Mouse (Mus musculus) ZHBTc4 (cell line): ENCODE data around the gene Mrgbp.

Experiments
- DNase-seq: peaks from one replicate; pipeline ENCODE4 v3.0.0-alpha.2; 2011; ENCODE audit warnings: low read depth, low spot score

Mrgbp gene

DNA sequence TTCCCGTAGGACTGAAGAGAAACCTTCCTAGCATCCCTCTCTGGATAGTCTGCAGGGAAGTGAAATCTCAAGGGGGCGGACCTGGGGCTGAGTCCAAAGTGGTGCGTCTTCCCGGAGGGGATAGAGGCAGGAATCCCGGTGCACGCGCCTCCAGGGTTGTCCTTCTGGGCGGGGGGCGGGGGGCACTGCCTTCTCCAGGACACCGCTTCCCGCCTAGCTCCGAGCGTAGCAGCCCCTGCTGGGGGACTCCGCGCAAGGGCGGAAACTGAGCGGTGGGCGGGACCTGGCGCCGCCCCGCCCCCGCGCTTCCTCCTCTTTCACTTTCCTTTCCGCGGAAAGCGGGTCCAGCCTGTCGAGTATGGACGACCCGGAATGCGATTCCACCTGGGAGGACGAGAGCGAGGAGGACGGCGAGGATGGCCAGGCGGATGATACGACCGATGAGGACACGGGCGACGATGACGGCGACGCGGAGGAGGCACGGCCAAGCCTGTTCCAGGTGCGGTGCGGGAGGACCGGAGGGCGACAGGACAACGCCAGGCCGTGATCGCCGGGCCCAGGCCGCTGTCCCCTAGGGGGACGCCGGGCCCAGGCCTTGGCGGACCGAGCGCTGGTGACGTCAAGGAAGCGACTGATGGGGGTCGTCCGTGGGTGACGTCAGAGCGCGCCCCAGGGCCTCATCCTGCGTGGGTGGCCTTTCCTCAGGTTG is 8.2 kb downstream of the Mrgbp start, which contains the start of gene Ogfr:
Gene Ogfr (plus strand): TSS at position 123 of the 709 bp plus-strand sequence.
- DNase-seq = peak; percentile 91

GRCm38 (mm10) chr2:180597490-180597889 is 16.4 kb downstream of the Mrgbp start, which contains the start of gene Col9a3:
Gene Col9a3, plus strand, starts transcription at chr2:180597790.
- peak; percentile 18 for DNase-seq

DNA sequence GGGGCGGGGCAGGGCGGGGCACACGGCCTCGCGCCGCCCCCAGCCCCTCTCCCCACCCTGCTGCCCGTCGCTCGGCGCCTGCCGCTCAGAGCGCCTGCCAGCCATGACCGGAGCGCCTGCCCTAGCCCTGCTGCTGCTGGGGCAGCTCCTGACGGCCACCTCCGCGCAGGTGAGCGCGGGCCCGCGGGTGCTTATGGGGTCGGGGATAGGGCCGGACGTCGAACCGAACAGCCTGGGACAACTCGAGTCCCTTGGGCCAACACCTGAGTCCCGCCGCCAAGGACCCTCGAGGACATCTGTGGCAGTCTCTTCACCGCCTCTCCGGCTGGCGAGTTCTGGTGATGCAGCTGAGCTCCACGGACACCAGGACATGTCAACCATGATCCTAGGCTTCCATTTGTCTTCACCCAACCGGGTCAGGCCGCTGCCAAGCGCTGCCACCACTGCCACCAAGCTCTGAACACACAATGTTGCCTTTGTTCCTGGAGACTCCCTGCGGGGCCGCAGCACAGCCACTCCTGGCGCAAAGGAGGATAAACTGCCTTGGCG is 17.1 kb downstream of the Mrgbp start:
- peak; percentile 35 for DNase-seq

DNA sequence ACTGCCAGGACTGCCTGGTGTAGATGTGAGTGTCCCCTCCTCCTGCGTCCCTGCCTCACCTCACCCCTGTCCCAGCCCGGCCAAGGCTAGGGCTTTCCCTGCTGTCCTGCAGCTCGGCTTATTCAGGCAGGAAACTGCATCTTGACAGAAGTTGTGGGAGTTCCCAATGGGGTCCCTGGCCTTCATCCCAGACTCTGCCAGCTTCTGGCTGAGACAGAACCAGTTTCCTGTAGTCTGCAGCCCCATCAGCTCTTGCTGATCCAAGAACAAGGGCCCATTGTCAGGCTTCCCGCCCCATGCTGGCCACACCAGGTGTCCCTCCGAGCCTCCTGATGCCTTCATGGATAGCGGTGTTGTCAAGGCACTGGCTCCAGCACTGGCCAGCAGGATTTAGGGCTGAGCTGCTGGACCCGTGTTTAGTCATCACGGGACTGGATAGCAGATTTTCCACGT is 19.5 kb downstream of the Mrgbp start:
- DNase-seq = no peak

- DNase-seq = peak; percentile 79
These were observed 23.7 kb downstream of the Mrgbp start for GRCm38 (mm10) chr2:180604781-180605180.

- DNase-seq = no peak
These were observed 29.2 kb downstream of the Mrgbp start for GRCm38 (mm10) chr2:180610283-180610682.

DNA sequence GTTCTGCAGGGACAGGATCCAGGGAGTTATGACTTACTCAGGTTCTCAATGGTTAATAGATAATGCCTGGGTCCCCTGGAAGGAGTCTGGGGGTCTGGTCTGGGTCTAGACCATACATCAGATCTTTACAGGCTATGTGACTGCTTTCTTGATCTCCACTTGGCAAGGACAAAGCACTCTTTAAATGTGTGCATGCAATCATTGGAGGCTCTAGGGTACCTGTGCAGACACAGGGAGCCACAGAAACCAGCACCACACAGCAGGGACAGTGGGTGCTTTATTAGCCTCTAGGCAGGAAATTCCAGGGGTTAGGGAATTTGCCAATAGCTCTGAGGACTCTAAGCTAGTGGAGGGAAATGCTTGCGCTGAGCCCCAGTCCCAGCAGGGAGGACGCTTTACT is 30.8 kb downstream of the Mrgbp start:
- no peak for DNase-seq
